Mouse (Mus musculus): ENCODE results near the gene Sgo2a.
A peak's percentile ranks its signal among the peaks of the same experiment; 100 is the strongest.
"Not testable (repeated sequence)": the region's sequence is repeated elsewhere in the genome, so short reads cannot be mapped to it uniquely, and the experiment has no call there.

Sgo2a gene

GRCm38 (mm10) chr1:57995432-57996132 lies at the start of gene Sgo2a:
Gene Sgo2a, plus strand, starts transcription at chr1:57995971.
- peak; percentile 99 for DNase-seq (ENCODE audit: low spot score)

GRCm38 (mm10) chr1:57947552-57948347 lies 48.0 kb upstream of the Sgo2a start:
- DNase-seq (ENCODE audit: low spot score) = no peak

- peak; percentile 63 for DNase-seq (ENCODE audit: low spot score)
These were observed 46.6 kb upstream of the Sgo2a start for GRCm38 (mm10) chr1:57949195-57949594.

- no peak for DNase-seq (ENCODE audit: low spot score)
These were observed 46.1 kb upstream of the Sgo2a start for GRCm38 (mm10) chr1:57949716-57950115.

- DNase-seq (ENCODE audit: low spot score) = no peak
These were observed 43.3 kb upstream of the Sgo2a start for GRCm38 (mm10) chr1:57952509-57952908.

- DNase-seq (ENCODE audit: low spot score) = no peak
These were observed 42.0 kb upstream of the Sgo2a start for GRCm38 (mm10) chr1:57953586-57954375.

GRCm38 (mm10) chr1:57954376-57954765 lies 41.4 kb upstream of the Sgo2a start:
- no peak for DNase-seq (ENCODE audit: low spot score)

GRCm38 (mm10) chr1:57955774-57956173 lies 40.0 kb upstream of the Sgo2a start:
- DNase-seq (ENCODE audit: low spot score) = no peak

GRCm38 (mm10) chr1:57969327-57970271 lies 26.2 kb upstream of the Sgo2a start:
- peak; percentile 95 for DNase-seq (ENCODE audit: low spot score)

- no peak for DNase-seq (ENCODE audit: low spot score)
These were observed 24.2 kb upstream of the Sgo2a start for GRCm38 (mm10) chr1:57971588-57971987.

- no peak for DNase-seq (ENCODE audit: low spot score)
These were observed 18.9 kb upstream of the Sgo2a start for GRCm38 (mm10) chr1:57976860-57977259.

GRCm38 (mm10) chr1:57989052-57989600 lies 6.6 kb upstream of the Sgo2a start:
- no peak for DNase-seq (ENCODE audit: low spot score)

GRCm38 (mm10) chr1:57991277-57991676 lies 4.5 kb upstream of the Sgo2a start:
- DNase-seq (ENCODE audit: low spot score) = no peak

- no peak for DNase-seq (ENCODE audit: low spot score)
These were observed 403 bp downstream of the Sgo2a start for GRCm38 (mm10) chr1:57996133-57996615.

GRCm38 (mm10) chr1:57998146-57998545 lies 2.4 kb downstream of the Sgo2a start:
- no peak for DNase-seq (ENCODE audit: low spot score)

GRCm38 (mm10) chr1:58006388-58006787 lies 10.6 kb downstream of the Sgo2a start:
- DNase-seq (ENCODE audit: low spot score) = not testable (repeated sequence)

- DNase-seq (ENCODE audit: low spot score) = no peak
These were observed 23.1 kb downstream of the Sgo2a start, which contains the start of gene Kctd18 for GRCm38 (mm10) chr1:58018856-58019255. Gene Kctd18, minus strand, starts transcription at chr1:58018956.

- DNase-seq (ENCODE audit: low spot score) = no peak
These were observed 31.9 kb downstream of the Sgo2a start for GRCm38 (mm10) chr1:58027707-58028106.

- peak; percentile 55 for DNase-seq (ENCODE audit: low spot score)
These were observed 33.9 kb downstream of the Sgo2a start, which contains the start of gene Aox1 for GRCm38 (mm10) chr1:58029636-58030117. Gene Aox1, plus strand, starts transcription at chr1:58029931.

- DNase-seq (ENCODE audit: low spot score) = peak; percentile 43
These were observed 34.5 kb downstream of the Sgo2a start for GRCm38 (mm10) chr1:58030156-58030871.

Measured in embryo, embryonic 10.5 days (tissue).